Mouse (Mus musculus) embryonic facial prominence, embryonic 15.5 days (tissue): Measurements from ENCODE around the gene Sdccag8. TPM values are rescaled to one million over a fixed set of nuclear protein-coding genes. Genes with fewer than 3 reads are reported as not detected.

Experiments used
- ATAC-seq: fragments of 200-750 bp; cut with Nextera tagmentation; 2 replicates; pipeline ENCODE4 v1.8.0; 2017; ENCODE audit warnings: low read depth, moderate TSS enrichment; ENCODE audit not compliant: insufficient number of reproducible peaks, low FRiP score, low TSS enrichment
- H3K27ac ChIP-seq: fragments of 300-500 bp; sonication (generic); replicated peaks from 2 replicates; pipeline ENCODE4 v1.5.1; 2015; ENCODE audit warnings: mild to moderate bottlenecking, inconsistent platforms
- H3K27me3 ChIP-seq: fragments of 300-500 bp; sonication (generic); 2 replicates; pipeline ENCODE4 v1.6.1; 2015; ENCODE audit warnings: inconsistent platforms
- H3K36me3 ChIP-seq: fragments of 300-500 bp; sonication (generic); 2 replicates; pipeline ENCODE4 v1.6.1; 2015; ENCODE audit warnings: mild to moderate bottlenecking, inconsistent platforms
- H3K4me1 ChIP-seq: fragments of 300-500 bp; sonication (generic); 2 replicates; pipeline ENCODE4 v1.6.1; 2015; ENCODE audit warnings: inconsistent platforms
- H3K4me2 ChIP-seq: fragments of 300-500 bp; sonication (generic); replicated peaks from 2 replicates; pipeline ENCODE4 v1.6.1; 2015; ENCODE audit warnings: mild to moderate bottlenecking, inconsistent platforms
- H3K4me3 ChIP-seq: fragments of 300-500 bp; sonication (generic); replicated peaks from 2 replicates; pipeline ENCODE4 v1.5.1; 2015; ENCODE audit warnings: mild to moderate bottlenecking, inconsistent platforms
- H3K9ac ChIP-seq: fragments of 300-500 bp; sonication (generic); 2 replicates; pipeline ENCODE4 v1.6.1; 2015; ENCODE audit warnings: inconsistent platforms
- H3K9me3 ChIP-seq: fragments of 300-500 bp; sonication (generic); replicated peaks from 2 replicates; pipeline ENCODE4 v1.6.1; 2016; ENCODE audit warnings: inconsistent platforms
- WGBS: fragments of 180-500 bp; shearing (Covaris S2); methylation state at CpG from one replicate; pipeline ENCODE4 v1.1.7; 2015; 5-methylcytosine and 5-hydroxymethylcytosine counted together
- polyA plus RNA-seq: library from polyadenylated mRNA; unstranded; fragments of >200 nt; fragmentation: Nextera tagmentation; extraction: Ambion mirVana; gene quantifications from 2 replicates; pipeline ENCODE4 v1.2.1, GENCODE M21; 2015

Gene Sdccag8
- polyA plus RNA-seq, 1 experiment from 2014 or later = 21.4 TPM

DNA sequence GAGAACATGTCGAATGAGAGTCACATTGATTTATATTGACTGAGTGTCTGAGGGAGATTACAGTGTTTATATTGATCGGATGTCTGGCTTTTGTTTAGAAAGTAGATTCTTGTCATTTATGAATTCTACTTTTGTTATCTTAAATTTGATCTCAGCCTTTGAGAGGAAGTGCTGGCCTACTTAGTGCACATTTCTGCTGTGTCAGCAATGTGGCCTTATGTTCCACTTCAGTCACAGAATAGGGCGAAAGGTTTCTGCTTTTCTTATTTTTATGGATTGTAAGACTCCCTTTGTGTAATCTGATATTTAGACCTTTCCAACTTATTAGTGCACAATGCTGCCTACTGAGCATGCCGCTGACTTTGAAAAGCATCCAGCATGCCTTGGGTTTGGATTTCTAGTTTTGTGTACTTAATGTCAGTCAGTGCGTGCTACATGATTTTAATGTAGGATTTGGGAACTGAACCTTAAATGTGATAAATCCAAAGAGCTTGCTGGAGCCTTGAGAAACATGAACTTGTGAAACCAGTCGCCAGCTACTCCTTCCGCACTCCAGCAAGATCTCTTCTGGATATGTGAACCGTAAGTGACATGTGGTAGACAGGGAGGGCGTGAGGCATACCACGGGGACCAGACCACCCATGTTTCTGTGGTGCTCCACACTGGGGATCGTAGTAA lies 34.3 kb downstream of the Sdccag8 start:
- H3K9me3 ChIP-seq = no peaks in the 10 kb centered on the region; the same call in 1 of the 2 replicates
- H3K27ac ChIP-seq = no peak overlapping the region; the same call in 1 of the 2 replicates
- no peak overlapping the region for H3K4me3 ChIP-seq
- no peak overlapping the region for H3K4me2 ChIP-seq
- peaks cover 8% of the 10 kb centered on the region for H3K4me1 ChIP-seq
- 0 out of 2 replicates have a peak, but pooled peaks cover 11% of the 10 kb centered on the region for H3K36me3 ChIP-seq
- H3K9ac ChIP-seq = no peak overlapping the region
- no peak for ATAC-seq
- H3K27me3 ChIP-seq = no peaks in the 10 kb centered on the region
- WGBS = 57% methylated on average over 11 of the region's 11 CpGs

DNA sequence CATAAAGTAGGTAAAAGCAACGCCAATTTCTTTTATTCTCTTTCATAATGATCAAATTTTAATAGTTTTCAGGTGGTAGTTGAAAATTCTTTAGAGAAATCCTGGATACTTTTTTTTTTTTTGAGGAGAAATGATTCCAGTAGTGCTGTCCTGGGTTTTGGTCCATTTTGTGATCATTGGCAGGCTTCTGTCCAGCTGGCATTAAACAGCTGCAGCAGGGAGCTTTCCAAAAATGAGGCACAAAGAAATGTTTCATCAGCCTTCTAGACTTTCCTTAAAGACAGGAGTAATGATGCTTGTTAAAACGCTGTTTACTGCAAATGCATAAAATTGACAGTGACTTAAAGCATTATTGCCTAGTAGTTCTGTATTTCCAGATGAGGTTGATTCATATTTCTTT lies 34.9 kb downstream of the Sdccag8 start:
- 64% methylated on average over 2 of the region's 2 CpGs for WGBS
- H3K27ac ChIP-seq = no peak overlapping the region
- H3K4me2 ChIP-seq = no peak overlapping the region
- no peak overlapping the region for H3K9ac ChIP-seq
- H3K27me3 ChIP-seq = no peaks in the 10 kb centered on the region
- peaks cover 8% of the 10 kb centered on the region for H3K4me1 ChIP-seq
- H3K9me3 ChIP-seq = no peaks in the 10 kb centered on the region; the same call in 1 of the 2 replicates
- ATAC-seq = no peak
- H3K36me3 ChIP-seq = 0 out of 2 replicates have a peak, but pooled peaks cover 11% of the 10 kb centered on the region
- H3K4me3 ChIP-seq = no peak overlapping the region

DNA sequence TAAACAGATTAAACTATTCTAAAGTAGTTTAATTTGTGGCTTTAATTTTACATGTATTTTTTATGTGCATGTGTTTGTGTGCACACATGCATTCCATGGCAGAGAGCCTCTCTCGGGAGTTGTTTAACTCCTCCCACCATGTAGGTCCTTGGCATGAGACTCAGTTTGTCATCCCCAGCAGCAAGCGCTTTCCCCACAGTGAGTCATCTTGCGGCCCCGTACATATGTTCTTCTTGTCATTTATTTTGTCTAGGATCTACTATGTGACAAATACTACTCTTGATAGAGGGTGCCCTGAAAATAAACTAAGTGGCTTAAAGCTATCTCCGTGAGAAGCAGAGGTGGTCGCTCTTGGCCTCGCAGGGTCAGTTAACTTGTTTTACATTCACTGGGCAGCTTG lies 36.9 kb downstream of the Sdccag8 start:
- no peaks in the 10 kb centered on the region for H3K27me3 ChIP-seq
- peaks cover 8% of the 10 kb centered on the region for H3K36me3 ChIP-seq
- peaks cover 8% of the 10 kb centered on the region for H3K4me1 ChIP-seq
- no peak overlapping the region for H3K9ac ChIP-seq
- no peak overlapping the region for H3K4me3 ChIP-seq
- no peak overlapping the region for H3K4me2 ChIP-seq
- H3K9me3 ChIP-seq = no peaks in the 10 kb centered on the region; the same call in 1 of the 2 replicates
- ATAC-seq = no peak
- WGBS = 89% methylated on average over 7 of the region's 7 CpGs
- no peak overlapping the region for H3K27ac ChIP-seq

DNA sequence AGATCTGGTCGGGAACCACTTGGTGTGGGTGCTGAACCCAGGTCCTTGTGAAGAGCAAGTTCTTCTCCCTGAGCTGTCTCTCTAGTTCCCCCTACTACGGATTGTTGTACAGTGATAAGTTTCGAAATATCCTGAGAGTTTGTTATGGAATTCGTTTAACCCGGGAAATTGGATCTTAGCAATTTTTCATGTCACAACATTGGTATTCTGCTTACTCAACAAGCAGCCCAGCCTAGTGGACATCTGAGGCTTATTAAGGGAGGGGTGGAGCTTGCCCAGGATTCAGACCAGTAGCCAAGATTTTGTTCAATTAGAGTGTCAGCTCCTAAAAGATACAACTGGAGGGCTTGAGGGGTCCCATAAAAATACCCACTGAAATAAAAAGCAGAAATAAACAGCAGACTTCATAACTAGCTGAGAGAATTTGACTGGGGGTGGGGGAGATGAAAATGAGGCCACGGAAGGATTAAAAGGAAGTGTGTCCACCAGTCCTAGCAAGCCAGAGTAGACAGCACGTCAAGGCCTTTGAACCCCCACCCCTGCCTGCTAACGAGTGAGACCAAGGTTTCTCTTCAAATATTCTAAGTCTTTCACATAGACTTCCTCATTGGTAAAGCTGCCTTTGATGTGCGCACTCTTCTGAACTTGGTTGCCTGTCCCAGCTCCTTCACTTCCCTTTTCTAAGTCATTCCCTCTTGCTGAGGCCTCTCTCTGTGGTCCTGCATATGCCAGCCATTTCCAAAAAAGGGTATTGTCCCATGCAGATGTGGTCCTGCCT lies 38.5 kb downstream of the Sdccag8 start:
- Histone ChIP-seq H3K4me2 (no peak overlapping the region), H3K36me3 (peaks cover 8% of the 10 kb centered on the region), H3K27ac (no peak overlapping the region), H3K9me3 (no peaks in the 10 kb centered on the region; the same call in 1 of the 2 replicates), H3K4me3 (no peak overlapping the region), H3K9ac (no peak overlapping the region), H3K4me1 (peaks cover 8% of the 10 kb centered on the region), H3K27me3 (no peaks in the 10 kb centered on the region)
- no peak for ATAC-seq
- 76% methylated on average over 9 of the region's 9 CpGs for WGBS

DNA sequence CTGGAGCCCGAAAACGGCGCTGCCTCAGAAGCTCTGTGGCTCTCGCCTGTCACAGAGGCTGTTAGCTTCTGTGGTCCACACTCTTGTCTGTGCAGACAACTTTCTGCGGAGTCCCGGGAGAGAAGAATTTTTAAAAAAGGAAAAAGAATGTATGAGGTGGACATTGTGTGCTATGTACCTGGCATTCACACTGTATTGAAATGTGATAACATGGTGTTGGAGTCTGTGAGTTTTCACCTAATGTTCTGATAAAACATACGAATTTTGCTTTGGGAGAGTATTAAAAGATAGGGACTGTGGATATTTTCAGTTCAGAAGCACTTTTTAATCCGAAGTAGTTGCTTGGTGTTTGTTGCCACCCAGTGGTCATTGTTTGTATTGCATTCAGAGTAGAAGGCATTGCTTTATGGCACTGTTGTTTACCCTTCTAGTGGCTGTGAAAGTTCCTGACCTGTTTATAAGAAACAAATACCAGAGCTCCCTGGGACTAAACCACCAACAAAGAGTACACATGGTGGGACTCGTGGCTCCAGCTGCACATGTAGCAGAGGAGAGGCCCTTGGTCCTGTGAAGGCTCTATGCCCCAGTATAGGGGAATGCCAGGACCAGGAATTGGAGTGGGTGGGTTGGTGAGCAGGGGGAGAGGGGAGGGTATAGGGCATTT lies 47.7 kb downstream of the Sdccag8 start:
- no peak for ATAC-seq
- WGBS = 58% methylated on average over 9 of the region's 9 CpGs

DNA sequence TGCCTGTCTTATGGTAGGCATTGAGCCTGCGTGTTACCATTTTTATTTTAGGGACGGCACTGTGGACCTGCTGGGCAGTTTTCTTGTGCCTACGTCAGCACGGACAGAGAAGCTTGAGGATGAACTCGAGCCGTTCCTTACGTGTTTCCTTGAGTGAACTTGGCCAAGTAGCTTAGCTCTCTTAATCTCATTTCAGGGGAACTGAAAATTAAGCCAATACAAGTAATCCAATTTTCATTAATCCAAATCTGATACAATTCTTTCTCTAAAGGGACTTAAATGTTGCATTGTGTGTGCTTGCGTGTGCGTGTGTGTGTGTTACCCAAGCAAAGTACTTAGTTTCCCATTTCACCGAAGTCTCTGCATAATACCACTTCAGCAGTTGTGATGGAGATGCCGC lies 56.0 kb downstream of the Sdccag8 start:
- Histone ChIP-seq H3K27me3 (no peaks in the 10 kb centered on the region), H3K4me2 (no peak overlapping the region), H3K27ac (no peak overlapping the region), H3K4me1 (peaks cover 8% of the 10 kb centered on the region; the same call in 1 of the 2 replicates), H3K9me3 (no peaks in the 10 kb centered on the region), H3K9ac (no peak overlapping the region), H3K36me3 (peaks cover 7% of the 10 kb centered on the region; the same call in 1 of the 2 replicates), H3K4me3 (no peak overlapping the region)
- 87% methylated on average over 11 of the region's 11 CpGs for WGBS
- ATAC-seq = no peak

More for the DNA sequence above, 47.7 kb downstream of the Sdccag8 start:
- H3K9ac ChIP-seq = no peak overlapping the region
- H3K36me3 ChIP-seq = no peaks in the 10 kb centered on the region
- peaks cover 8% of the 10 kb centered on the region; the same call in 1 of the 2 replicates for H3K4me1 ChIP-seq
- no peak overlapping the region for H3K27ac ChIP-seq
- no peak overlapping the region for H3K4me3 ChIP-seq
- H3K27me3 ChIP-seq = no peaks in the 10 kb centered on the region
- H3K4me2 ChIP-seq = no peak overlapping the region
- no peaks in the 10 kb centered on the region for H3K9me3 ChIP-seq

- H3K9me3 ChIP-seq = no peaks in the 10 kb centered on the region
- WGBS = 40% methylated on average over 3 of the region's 3 CpGs
- H3K36me3 ChIP-seq = peaks cover 7% of the 10 kb centered on the region; the same call in 1 of the 2 replicates
- H3K4me2 ChIP-seq = no peak overlapping the region
- H3K27ac ChIP-seq = no peak overlapping the region
- no peaks in the 10 kb centered on the region for H3K27me3 ChIP-seq
- no peak for ATAC-seq
- no peaks in the 10 kb centered on the region for H3K4me1 ChIP-seq
- no peak overlapping the region for H3K9ac ChIP-seq
- no peak overlapping the region for H3K4me3 ChIP-seq
Measured at GRCm38 (mm10) chr1:176871975-176872374, 57.5 kb downstream of the Sdccag8 start.

GRCm38 (mm10) chr1:176873463-176873862 lies 59.0 kb downstream of the Sdccag8 start:
- H3K9ac ChIP-seq = no peak overlapping the region
- 79% methylated on average over 9 of the region's 9 CpGs for WGBS

GRCm38 (mm10) chr1:176874155-176874554 lies 59.7 kb downstream of the Sdccag8 start:
- no peaks in the 10 kb centered on the region for H3K4me1 ChIP-seq

More at GRCm38 (mm10) chr1:176873463-176873862, 59.0 kb downstream of the Sdccag8 start:
- Histone ChIP-seq H3K27me3 (no peaks in the 10 kb centered on the region), H3K4me2 (no peak overlapping the region), H3K4me3 (no peak overlapping the region), H3K4me1 (no peaks in the 10 kb centered on the region), H3K36me3 (peaks cover 4% of the 10 kb centered on the region; the same call in 1 of the 2 replicates), H3K9me3 (no peaks in the 10 kb centered on the region), H3K27ac (no peak overlapping the region)
- ATAC-seq = no peak

DNA sequence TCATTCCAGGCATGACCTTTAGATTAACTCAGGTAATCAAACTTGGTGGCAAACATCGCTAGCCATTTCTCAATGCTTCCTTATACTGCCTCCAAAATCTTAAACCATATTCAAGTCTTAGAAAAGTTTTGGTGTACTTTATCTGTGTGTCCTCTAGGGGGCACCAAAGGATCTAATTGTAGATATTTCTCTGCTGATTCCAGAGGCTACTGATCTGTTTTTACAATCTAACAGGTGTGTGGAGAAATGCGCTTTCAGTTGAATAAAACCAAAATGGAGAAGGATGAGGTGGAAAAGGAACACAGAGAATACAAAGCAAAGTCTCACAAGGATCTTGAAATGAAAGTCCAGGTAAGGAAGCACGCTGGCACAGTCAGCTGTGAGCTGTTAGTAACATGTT lies 63.3 kb downstream of the Sdccag8 start:
- 32% methylated on average over 3 of the region's 3 CpGs for WGBS
- H3K27ac ChIP-seq = no peak overlapping the region
- H3K36me3 ChIP-seq = no peaks in the 10 kb centered on the region
- no peak overlapping the region for H3K4me3 ChIP-seq
- ATAC-seq = no peak
- no peaks in the 10 kb centered on the region for H3K4me1 ChIP-seq
- no peaks in the 10 kb centered on the region for H3K27me3 ChIP-seq
- H3K4me2 ChIP-seq = no peak overlapping the region
- H3K9me3 ChIP-seq = no peaks in the 10 kb centered on the region
- H3K9ac ChIP-seq = no peak overlapping the region

More at GRCm38 (mm10) chr1:176874155-176874554, 59.7 kb downstream of the Sdccag8 start:
- no peak overlapping the region for H3K4me3 ChIP-seq
- no peak overlapping the region for H3K27ac ChIP-seq
- no peak overlapping the region for H3K9ac ChIP-seq
- ATAC-seq = no peak
- peaks cover 2% of the 10 kb centered on the region; the same call in 1 of the 2 replicates for H3K36me3 ChIP-seq
- no peaks in the 10 kb centered on the region for H3K9me3 ChIP-seq
- H3K4me2 ChIP-seq = no peak overlapping the region
- no peaks in the 10 kb centered on the region for H3K27me3 ChIP-seq

DNA sequence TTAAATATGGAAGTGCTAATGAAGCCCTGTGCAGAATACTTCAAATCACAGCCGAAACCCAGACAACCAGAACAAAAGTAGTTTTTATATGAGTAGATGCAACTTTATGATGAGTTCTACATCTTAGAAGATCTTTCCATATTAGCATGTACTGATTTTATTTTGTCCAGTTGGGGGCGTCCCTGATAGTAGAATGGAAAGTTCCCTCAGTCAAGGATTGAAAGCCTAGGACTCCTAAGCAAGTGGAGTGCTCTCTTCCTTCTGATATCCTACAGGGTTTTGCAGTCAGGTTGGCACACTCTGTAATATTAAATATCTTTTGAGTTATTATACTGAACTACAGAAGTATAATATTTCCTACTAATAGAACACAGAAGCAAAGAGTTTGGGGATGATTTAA lies 64.5 kb downstream of the Sdccag8 start:
- no peak for ATAC-seq

More for the DNA sequence above, 64.5 kb downstream of the Sdccag8 start:
- Histone ChIP-seq H3K4me3 (no peak overlapping the region), H3K4me2 (no peak overlapping the region), H3K36me3 (no peaks in the 10 kb centered on the region), H3K27me3 (no peaks in the 10 kb centered on the region), H3K27ac (no peak overlapping the region), H3K9ac (no peak overlapping the region), H3K9me3 (no peaks in the 10 kb centered on the region), H3K4me1 (no peaks in the 10 kb centered on the region)
- WGBS = 53% methylated on average over 2 of the region's 2 CpGs
